Mouse (Mus musculus) adrenal gland (tissue): ENCODE measurements at regions not wholly inside any gene's neighbourhood (a gene's known extent, or its start where the extent isn't known, plus 50 kb on each side); places are given as distances from the start of the nearest gene placed in this dataset.

Experiments used
- intact Hi-C: fragments of 180-260 bp; cut with DNase I; formaldehyde crosslinking; loops from one replicate; pipeline ENCODE4 v1.15.1; 2025

DNA sequence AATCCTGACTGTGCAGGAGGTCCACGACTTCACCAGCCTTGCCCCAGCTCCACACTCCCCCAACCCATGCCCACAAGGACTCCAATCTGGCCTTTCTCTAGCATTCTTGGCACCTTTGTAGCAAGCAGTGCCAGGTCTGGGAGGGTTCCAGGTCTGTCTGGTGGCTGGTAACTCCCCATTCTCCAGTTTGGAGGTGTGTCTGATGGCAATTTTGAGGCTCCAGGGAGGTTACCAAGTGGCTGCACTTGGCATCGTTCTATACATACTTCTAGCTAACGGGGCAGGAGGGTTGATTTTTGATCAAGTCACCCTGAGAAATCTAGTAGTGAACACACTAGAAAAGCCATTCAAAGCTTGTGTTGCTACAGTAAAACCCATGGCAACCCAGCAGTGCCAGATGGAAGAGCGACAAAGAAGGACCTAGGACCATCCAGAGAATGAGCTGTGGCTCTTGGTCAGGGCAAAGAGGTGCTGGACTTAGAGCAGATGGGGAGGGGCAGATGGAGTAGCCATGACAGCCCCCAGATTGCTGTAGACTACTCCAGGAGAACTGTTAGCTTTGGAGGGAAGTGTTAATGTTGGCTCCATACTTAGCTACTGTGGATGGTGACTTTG is 366.2 kb upstream of the Mki67 start:
- intact Hi-C loops, result no loop called here

DNA sequence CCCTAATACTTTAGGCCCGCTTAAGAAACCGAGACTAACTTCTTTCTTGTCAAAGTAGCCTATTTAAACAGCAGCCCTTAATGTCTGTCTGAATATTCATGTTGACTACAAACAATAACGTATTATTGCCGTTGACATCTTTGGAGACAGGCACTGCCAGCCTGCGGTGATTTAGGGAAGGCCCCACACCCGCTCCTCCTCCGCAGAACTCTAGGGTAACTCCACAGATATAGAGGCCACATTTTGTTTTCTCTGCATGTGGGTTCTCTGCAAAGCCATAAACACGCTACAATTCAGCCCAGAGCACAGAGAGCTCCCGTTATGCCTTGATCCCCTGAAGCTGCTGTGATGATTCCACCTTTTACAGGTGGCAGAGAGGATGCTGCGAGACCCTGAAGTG is 366.8 kb upstream of the Mki67 start:
- intact Hi-C loops, result no loop called here

DNA sequence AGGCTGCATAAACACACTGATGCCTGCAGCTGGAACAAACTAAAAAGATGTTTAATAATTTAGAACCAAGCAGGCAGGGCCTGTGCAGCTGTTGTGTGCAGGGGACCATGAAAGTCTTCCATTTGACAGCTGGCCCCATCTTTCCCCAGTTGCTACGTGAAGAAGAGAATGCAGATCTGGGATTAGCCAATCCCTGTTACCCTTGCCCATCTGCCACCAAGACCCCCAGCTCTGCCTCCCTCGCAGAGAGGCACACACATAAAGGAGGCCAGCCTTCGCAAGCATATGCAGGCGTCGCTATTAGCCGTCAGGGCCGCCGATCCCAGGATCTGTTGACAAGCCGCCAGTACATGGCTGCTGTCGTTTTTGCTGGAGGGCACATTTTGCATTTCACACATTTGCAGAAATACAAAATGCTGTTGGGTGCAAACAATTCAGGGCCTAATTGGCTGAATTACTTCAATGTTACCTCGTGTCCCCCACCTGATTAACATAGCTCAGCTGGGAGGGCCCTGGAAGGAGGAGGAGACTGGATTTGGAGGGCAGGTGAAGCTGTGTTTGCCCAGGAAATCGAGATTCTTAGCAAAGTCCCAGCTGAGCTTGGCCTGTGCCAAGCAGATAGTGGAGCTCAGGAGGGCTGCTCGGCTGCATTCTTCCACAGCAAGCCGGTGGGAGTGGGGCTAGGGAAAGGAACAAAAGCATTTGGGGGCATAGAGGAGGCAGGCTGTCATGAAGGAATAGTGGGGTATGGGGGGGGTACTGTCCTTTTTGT is 367.6 kb upstream of the Mki67 start:
- intact Hi-C loops, result no loop called here

DNA sequence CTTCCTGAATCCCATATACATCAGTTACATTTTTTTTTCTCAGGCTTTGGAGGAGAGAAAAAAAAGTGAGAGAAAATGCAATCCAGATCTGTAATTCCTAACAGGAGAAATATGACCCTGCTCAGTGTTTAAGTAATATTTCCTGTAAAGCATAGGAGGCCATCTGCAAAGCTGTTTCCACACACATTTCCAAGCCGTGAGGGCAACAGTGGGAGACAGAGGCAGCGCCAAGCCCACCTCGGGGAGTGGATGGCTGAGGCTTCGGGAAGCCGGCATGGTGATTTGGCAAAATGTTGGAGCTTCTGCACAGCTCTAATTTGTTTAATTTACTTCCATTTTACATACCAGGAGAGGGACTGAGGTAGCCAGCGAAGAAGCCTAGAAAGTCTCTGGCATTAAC is 372.6 kb upstream of the Mki67 start:
- intact Hi-C loops, result no loop called here

DNA sequence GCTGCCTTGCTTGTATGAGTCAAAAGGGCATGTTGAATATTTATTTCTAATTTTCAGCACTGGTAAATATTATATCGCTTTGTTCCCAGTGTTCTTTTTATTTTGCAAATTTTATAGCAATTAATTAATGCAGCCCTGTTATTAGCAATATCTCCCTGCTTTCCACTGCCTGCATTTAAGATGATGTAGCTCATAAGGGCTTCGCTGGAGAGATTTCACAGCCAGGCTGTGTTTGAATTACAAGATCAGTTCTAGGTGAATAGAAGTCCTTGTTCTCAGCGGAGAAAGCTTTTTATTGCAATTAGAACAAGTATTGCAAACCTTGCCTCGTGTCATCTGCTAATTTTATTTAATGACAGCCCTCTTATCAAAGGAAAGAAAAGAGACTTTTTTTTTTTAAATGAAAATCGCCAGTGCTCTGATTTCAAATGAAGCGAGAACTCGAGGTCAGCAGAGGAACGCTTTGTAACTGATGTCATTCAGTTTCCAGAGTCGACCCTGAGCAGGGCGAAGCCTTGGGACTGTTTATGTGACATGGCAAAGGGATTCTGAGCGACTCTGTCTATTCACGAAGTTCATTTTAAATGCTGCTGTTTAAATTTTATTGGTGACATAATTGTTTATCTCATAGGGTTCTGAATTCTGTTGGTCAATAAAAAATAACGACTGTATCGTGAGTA is 378.7 kb upstream of the Mki67 start:
- intact Hi-C loops, result no loop called here

DNA sequence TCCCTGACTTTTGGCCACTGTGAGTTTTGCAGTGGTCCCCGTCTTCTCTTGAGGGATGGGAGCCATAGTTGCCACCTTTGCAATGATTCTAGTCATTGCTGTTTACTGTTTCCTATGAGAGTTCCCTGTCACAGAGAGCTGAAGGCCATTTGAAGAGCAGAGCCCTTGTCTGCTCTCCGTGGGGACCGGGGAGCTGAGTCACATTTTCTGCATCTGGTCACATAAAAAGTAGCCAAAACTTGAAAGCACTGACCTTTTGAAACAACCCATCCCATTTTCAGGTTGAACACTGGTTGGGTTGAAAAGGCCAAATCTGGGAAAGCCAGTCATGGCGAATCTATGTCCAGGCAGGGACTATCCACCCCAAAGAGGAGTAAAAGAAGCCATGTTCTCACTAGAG is 387.9 kb upstream of the Mki67 start:
- intact Hi-C loops, result loop anchor here (1.0 kb wide), 1 partner anchor 8 kb away; no protein-coding TSS in a partner anchor

DNA sequence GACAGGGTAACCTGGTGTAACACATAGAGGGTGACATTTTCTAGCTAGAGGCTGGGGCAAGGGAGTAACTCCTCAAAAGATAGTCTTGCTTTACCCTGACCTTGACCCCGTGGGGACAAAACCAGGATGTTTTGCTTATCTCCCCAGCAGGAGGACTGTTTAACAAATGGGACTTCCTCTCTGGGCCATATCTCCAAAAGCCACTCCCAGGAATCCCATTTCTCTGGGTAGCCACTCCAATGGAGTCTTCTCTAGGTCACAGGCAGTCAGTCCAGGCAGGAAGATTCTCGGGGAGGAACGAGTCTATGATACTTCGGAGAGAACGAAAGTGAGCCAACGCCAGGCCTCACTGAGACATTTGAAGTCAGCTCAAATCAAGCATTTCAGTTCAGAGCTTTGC is 396.0 kb upstream of the Mki67 start:
- intact Hi-C loops, result loop anchor here (1.0 kb wide), 1 partner anchor 8 kb away; no protein-coding TSS in a partner anchor

DNA sequence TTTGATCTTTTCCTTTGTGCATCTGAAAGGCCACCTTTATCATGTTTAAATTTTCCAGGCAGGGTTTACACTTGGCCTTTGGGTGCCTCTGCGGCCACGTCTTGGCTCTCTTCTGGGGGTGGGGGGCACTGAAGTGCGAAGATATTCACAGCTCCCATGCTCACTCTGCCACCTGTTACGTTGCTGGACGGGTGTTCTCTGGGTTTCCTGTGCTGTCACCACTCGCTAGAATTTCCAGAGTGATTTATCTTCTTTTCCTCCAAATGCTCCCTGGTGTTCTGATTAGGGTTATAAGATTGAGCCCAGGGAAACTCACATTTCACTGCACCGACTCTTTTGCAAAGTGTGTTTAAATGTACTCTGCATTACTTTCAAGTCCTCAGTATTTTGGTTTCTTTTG is 404.8 kb upstream of the Mki67 start:
- intact Hi-C loops, result no loop called here

DNA sequence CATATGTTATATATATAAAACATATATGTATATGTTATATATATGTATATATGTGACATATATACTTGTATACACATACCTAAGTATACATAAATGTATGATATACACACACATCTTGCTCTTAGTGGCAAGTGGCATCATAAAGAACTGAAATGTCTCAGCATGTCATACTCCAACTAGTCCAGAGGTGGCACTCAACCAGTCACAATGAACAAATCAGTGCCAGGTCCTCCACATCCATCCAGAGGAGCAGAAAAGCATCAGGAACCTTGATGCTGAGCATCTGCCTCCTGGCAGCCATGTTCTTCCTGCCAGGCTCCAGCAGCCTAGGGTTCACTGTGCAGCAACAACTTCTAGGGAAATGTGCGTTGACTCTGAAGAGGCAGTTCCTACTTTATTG is 405.2 kb upstream of the Mki67 start:
- intact Hi-C loops, result no loop called here

DNA sequence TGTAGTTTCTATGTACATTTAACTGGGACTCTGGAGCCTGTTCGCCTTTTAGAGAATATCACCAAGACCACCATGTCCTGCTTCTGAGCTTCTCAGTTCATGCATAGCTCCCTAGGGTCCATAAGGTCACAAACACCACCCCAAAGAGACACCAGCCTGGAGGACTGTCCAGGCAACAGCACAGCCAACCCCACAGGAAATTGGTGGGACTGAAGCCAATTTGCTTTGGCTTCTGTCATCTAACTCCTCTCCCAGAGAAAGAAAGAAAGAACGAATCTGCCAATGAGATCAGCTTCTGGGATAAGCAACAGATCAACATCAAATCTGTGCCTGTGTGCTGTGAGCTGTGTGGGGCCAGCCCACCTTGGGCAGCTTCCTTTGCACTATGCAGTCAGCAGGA is 408.6 kb upstream of the Mki67 start:
- intact Hi-C loops, result no loop called here

DNA sequence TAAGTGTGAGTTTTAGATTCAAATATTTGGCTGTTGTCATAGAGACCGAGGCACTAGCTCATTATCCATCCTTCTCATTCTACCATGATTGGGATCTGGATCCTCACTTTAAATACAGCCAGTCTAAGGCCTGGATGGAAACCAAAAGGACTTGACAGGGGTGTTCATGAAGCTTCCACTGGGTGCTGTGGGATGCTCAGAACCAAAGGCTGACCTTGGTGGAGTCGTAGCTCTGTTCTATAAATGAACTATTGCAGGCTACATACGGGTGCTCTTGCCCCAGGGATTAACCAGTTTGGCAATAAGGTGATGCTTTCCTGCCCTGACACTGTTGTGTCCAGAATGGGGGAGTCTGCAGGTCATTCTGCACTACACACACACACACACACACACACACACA is 410.2 kb upstream of the Mki67 start:
- intact Hi-C loops, result no loop called here

DNA sequence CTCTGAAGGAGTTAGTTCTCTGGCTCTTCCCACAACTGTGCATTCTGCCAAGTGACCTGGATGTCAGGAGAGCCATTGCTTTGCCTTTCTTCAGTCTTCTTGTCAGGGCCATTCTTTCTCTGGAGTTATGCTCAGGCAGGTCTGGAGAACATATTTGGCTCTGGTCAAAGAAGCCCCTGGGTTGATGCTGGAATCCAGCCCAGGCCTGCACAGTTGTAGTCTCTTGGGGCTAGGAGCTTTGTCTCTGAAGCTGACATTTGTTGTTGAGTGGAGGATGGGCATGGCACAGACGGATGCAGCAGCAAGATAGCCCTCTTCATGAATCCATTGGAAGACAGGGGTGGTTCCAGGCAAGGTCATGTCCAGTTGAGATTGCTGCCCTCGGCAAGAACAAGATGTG is 411.4 kb upstream of the Mki67 start:
- intact Hi-C loops, result no loop called here

DNA sequence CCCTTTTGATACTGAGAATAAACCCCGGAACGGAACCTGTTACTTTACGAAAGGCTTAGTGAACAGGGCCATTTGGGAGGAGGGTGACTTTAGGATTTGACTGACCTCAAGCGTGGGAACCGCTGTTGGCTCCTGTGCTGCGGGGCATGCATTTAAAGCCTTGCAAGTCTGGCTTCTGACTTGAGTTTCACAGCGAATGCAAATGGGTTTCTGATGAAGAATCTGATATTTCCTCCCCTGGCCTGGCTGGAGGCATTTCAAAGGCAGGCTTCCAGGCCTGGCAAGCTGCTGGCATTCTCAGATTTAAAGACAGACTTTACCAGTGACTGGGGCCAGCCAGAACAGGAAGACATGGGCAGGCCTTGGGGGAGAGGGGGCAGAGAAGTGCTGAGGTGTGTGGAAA is 413.6 kb upstream of the Mki67 start:
- intact Hi-C loops, result loop anchor here (5.0 kb wide), 1 partner anchor 67 kb away; no protein-coding TSS in a partner anchor

DNA sequence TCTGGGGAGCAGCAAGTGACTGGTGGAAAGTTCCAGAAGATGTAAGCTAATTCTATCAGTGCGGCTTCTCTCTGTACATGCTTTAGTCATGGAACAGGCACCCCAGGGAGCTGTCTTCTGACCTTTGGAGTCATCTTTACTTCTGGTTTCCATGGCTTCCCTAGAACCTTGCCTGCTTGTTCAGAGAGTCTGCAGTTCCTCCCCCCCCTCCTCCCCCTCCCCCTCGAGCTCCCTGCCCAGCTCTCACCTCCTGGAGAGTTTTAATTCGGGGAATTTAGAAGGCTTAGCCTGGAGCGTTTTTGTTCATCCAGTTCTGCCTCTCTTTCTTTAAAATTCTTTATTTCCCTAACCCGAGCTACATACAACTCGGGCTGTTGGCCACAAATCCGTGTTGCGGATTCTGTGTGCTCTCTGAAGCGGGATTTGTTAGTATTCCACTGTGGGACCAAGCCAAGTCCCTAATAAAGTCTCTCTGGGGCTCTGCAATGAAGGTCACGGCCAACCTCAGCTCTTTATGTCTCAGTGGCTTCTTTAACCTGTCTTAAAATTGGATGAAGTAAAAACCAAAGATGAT is 414.6 kb upstream of the Mki67 start:
- intact Hi-C loops, result loop anchor here (5.0 kb wide), 1 partner anchor 68 kb away; no protein-coding TSS in a partner anchor

DNA sequence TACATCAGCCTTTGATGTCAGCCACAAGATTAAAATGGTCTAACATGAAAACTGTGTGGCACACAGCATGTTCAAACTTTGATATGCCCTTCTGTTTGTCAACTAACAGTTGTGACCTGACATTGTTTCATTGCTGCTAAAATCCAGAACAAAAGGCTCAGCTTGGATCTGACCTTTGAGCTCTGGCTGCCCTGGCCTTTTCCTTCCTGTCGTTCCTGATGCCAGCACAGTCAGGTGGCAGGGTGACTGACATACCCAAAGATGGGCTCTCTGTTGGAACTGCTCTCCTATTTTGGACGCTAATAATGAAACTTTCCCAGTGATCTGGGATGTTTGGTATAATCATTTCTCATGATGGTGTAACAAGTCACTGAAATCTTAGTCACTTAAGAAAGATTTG is 416.8 kb upstream of the Mki67 start:
- intact Hi-C loops, result loop anchor here (5.0 kb wide), 1 partner anchor 71 kb away; no protein-coding TSS in a partner anchor

DNA sequence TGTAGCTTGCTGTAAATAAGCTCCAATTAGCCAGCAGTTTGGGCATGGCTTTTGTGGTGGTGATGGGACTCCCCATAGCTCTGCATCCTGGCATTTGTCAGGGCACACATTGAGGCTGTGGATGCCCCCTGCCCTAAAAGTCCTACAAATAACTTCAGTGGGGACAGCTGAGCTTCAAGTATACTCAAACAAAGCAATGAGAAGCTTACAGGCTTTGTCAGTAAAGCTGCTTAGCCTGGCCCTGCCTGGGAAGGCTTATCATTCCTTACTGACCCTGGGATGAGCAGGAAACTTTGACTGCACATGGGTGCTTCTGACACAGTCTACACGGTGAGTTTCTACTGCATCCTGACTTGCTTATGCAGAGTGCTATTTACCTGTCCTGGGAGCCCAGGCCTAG is 420.5 kb upstream of the Mki67 start:
- intact Hi-C loops, result no loop called here

DNA sequence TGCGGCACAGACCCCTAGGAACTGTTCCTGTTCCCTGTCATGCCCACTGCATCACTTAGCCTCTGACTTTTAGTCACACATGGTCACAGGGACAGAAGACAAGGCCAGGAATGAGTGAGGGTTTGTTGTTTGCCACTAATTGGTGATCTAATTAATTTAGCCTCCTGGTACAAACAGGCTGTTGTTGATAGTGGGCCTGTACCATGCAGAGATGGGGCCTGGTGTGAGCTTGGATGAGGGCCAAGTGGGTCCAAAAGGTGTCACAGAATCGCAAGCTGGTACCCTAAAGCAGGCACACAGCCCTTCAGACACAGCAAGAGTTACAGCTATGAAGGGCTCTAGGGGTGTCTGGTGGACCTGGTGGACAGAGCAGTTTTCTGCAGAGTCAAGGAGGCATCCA is 421.2 kb upstream of the Mki67 start:
- intact Hi-C loops, result no loop called here

DNA sequence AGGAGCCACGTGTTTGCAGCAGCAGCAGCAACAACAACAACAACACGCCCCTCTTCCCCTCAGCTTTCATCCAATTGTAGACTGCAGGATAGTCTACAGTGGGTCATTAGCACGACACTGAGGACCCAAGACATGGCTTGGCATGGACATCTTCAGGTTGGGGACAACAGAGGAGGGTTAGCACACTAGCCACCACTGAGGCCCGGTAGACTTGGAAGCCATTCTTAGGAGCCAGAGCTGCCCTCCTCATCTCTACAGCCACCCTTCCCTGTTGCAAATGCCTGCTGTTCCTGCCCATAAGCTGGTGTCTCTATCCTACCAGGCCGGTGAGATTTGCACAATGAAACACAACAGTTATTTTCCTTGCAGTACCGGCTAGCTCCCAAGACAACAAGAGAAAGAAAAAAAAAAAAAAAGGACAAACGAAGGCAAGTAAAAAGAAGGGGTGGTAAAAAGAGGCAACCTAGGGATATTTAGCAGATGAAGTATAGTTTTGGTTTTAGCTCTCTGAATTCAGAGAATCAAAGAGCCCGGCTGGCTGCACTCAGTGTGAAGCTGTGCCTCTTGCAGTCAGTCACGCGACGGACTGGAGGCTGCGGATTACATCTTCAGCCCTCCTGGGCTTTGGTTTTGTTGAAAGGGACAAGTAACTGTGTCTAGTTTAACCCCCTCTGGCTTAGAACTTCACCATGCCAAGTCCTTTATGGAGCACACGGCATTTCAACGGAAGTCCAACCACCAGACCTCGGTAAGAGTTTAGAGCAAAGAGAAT is 421.9 kb upstream of the Mki67 start:
- intact Hi-C loops, result no loop called here

DNA sequence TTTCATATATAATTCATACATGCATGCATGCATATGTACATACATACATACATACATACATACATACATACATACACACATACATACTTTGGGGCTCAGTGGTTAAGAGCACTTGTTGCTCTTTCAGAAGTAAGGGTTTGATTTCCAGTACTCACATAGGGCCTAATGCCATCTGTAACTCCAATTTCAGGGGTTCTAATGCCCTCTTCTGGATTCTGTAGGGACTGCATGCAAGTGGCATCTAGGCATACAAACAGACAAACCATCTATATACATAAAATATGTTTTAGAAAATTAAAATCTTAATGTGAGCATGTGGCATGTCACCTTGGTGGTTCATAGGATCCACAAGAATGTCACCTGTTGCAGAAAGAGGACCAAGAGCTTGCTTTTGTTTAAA is 426.7 kb upstream of the Mki67 start:
- intact Hi-C loops, result loop anchor here (5.0 kb wide), 1 partner anchor 306 kb away; no protein-coding TSS in a partner anchor

DNA sequence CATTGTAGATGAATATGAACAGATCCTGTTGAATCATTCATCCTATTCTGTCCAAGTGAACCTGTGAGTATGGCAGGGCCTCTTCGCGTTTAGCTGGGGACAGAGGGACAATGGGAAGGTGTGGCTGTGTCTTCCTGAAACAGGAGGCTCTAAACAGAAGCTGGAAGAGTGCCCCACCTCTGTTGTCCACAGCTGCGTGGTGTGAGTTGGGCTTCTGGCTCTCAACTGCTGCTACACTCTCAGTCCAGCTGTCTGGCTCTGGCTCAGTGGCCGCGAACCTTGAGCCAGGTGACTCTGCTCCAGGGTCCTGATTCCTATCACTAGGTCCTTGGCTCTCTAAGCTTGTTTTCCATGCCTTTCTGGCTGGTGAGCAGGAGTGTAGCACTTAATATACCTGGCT is 434.0 kb upstream of the Mki67 start:
- intact Hi-C loops, result loop anchor here (10.0 kb wide), 1 partner anchor 1175 kb away; no protein-coding TSS in a partner anchor
